In genomic region chr12:56829455-56829883, GRCm38 (mm10) we compare ENCODE assay signal across 8 mouse cellular contexts.
DNase-seq lines count a peak whose midpoint lies in the region; ATAC-seq and TF ChIP-seq lines count a peak whose summit lies in the region.

No protein-coding gene starts in this region.

- ATAC-seq in intestine, embryonic 14.5 days (replicated peaks; ENCODE audit: low FRiP score, low TSS enrichment, low read depth), result 0 out of 2 replicates have a peak, but pooled peaks have one; percentile 41
- no peak for ATAC-seq in intestine, postnatal 0 days
- peak; percentile 90 for ATAC-seq in hindbrain, embryonic 14.5 days (ENCODE audit: low FRiP score)
- ATAC-seq in neural tube, embryonic 11.5 days (ENCODE audit: insufficient read depth, low FRiP score, low TSS enrichment), result peak; percentile 82

- 12% methylated on average over 5 of the region's 5 CpGs for WGBS in intestine, embryonic 14.5 days
- WGBS in intestine, postnatal 0 days, result 14% methylated on average over 5 of the region's 5 CpGs
- 11% methylated on average over 5 of the region's 5 CpGs for WGBS in hindbrain, embryonic 14.5 days
- 22% methylated on average over 5 of the region's 5 CpGs for WGBS in neural tube, embryonic 11.5 days

- TF ChIP-seq CTCF in intestine, postnatal 0 days (IDR thresholded peaks at IDR 0.05; ENCODE audit: low read depth), result no peak

- H3K4me1 ChIP-seq in intestine, embryonic 14.5 days (replicated peaks; ENCODE audit: control insufficient read depth, insufficient read depth, low read length), result peaks cover 14% of the 10 kb centered on the region
- H3K4me1 ChIP-seq in intestine, postnatal 0 days (replicated peaks; ENCODE audit: control insufficient read depth, insufficient read depth, low read length), result 0 out of 2 replicates have a peak, but pooled peaks cover 3% of the 10 kb centered on the region
- no peaks in the 10 kb centered on the region for H3K4me1 ChIP-seq in hindbrain, embryonic 14.5 days (replicated peaks; ENCODE audit: control insufficient read depth, insufficient read depth, low read length)
- peaks cover 7% of the 10 kb centered on the region; the same call in 1 of the 2 replicates for H3K4me1 ChIP-seq in neural tube, embryonic 11.5 days (ENCODE audit: control insufficient read depth, insufficient read depth, low read length)

- no peaks in the 10 kb centered on the region for H3K36me3 ChIP-seq in intestine, embryonic 14.5 days (ENCODE audit: control insufficient read depth, insufficient read depth, low read length)
- no peaks in the 10 kb centered on the region for H3K36me3 ChIP-seq in intestine, postnatal 0 days (ENCODE audit: control insufficient read depth, insufficient read depth)
- no peaks in the 10 kb centered on the region for H3K36me3 ChIP-seq in hindbrain, embryonic 14.5 days (replicated peaks; ENCODE audit: control insufficient read depth, insufficient read depth)
- H3K36me3 ChIP-seq in neural tube, embryonic 11.5 days (ENCODE audit: control insufficient read depth, insufficient read depth, low read length), result no peaks in the 10 kb centered on the region

- H3K27ac ChIP-seq in intestine, embryonic 14.5 days (ENCODE audit: low read depth), result no peak overlapping the region
- H3K27ac ChIP-seq in intestine, postnatal 0 days (ENCODE audit: low read depth, low read length), result no peak overlapping the region
- H3K27ac ChIP-seq in hindbrain, embryonic 14.5 days, result no peak overlapping the region
- H3K27ac ChIP-seq in neural tube, embryonic 11.5 days (ENCODE audit: low read depth, low read length), result no peak overlapping the region

- no peaks in the 10 kb centered on the region for H3K9me3 ChIP-seq in intestine, embryonic 14.5 days (ENCODE audit: control insufficient read depth, low read length)
- no peaks in the 10 kb centered on the region for H3K9me3 ChIP-seq in intestine, postnatal 0 days (ENCODE audit: control insufficient read depth)
- H3K9me3 ChIP-seq in hindbrain, embryonic 14.5 days (ENCODE audit: control insufficient read depth, low read length), result no peaks in the 10 kb centered on the region
- H3K9me3 ChIP-seq in neural tube, embryonic 11.5 days (ENCODE audit: control insufficient read depth, low read length), result no peaks in the 10 kb centered on the region

- no peak for DNase-seq in intestine, embryonic 14.5 days (ENCODE audit: low spot score)
- DNase-seq in embryo, embryonic 9.5 days (ENCODE audit: extremely low spot score), result peak; percentile 70
- peak; percentile 68 for DNase-seq in hindbrain, embryonic 14.5 days (ENCODE audit: low spot score)
- DNase-seq in neural tube, embryonic 11.5 days (ENCODE audit: low spot score), result peak; percentile 64
- DNase-seq in urinary bladder, postnatal 36 days (ENCODE audit: low spot score in 2 of 2), result no peak
- DNase-seq in cerebellum, adult 9-11 months, result no peak
- no peak for DNase-seq in adrenal gland, adult 2 months

- H3K4me3 ChIP-seq in intestine, embryonic 14.5 days (ENCODE audit: low read depth, low read length), result no peak overlapping the region
- H3K4me3 ChIP-seq in intestine, postnatal 0 days (ENCODE audit: low read depth, low read length), result no peak overlapping the region
- H3K4me3 ChIP-seq in hindbrain, embryonic 14.5 days (replicated peaks; ENCODE audit: low read length), result no peak overlapping the region
- no peak overlapping the region for H3K4me3 ChIP-seq in neural tube, embryonic 11.5 days (ENCODE audit: low read depth, low read length)

- no peak overlapping the region; the same call in 1 of the 2 replicates for H3K4me2 ChIP-seq in intestine, embryonic 14.5 days (ENCODE audit: low read length)
- no peak overlapping the region for H3K4me2 ChIP-seq in intestine, postnatal 0 days (replicated peaks; ENCODE audit: low read depth)
- peak overlapping the region; percentile 20 for H3K4me2 ChIP-seq in hindbrain, embryonic 14.5 days (replicated peaks)
- H3K4me2 ChIP-seq in neural tube, embryonic 11.5 days (ENCODE audit: low read depth), result 0 out of 2 replicates have a peak overlapping the region, but pooled peaks have one; percentile 4

- H3K9ac ChIP-seq in intestine, embryonic 14.5 days (ENCODE audit: low read length), result no peak overlapping the region
- no peak overlapping the region for H3K9ac ChIP-seq in intestine, postnatal 0 days (ENCODE audit: low read depth, low read length)
- no peak overlapping the region for H3K9ac ChIP-seq in hindbrain, embryonic 14.5 days
- H3K9ac ChIP-seq in neural tube, embryonic 11.5 days (ENCODE audit: low read length), result no peak overlapping the region

- H3K27me3 ChIP-seq in intestine, embryonic 14.5 days (replicated peaks; ENCODE audit: control insufficient read depth, insufficient read depth, low read length), result no peaks in the 10 kb centered on the region
- H3K27me3 ChIP-seq in intestine, postnatal 0 days (replicated peaks; ENCODE audit: control insufficient read depth, insufficient read depth, low read length), result 0 out of 2 replicates have a peak, but pooled peaks cover 4% of the 10 kb centered on the region
- H3K27me3 ChIP-seq in hindbrain, embryonic 14.5 days (ENCODE audit: control insufficient read depth, insufficient read depth, low read length), result no peaks in the 10 kb centered on the region
- peaks cover 20% of the 10 kb centered on the region for H3K27me3 ChIP-seq in neural tube, embryonic 11.5 days (ENCODE audit: control insufficient read depth, insufficient read depth, low read length)

Comparison
In these comparisons a context has a peak if more than half of its experiments do, and no peak if none do; other contexts are left out.
1. DNase-seq: peak in embryo, embryonic 9.5 days (single experiment), hindbrain, embryonic 14.5 days (single experiment) and neural tube, embryonic 11.5 days (single experiment); none in intestine, embryonic 14.5 days (single experiment), urinary bladder, postnatal 36 days (0 of 2), cerebellum, adult 9-11 months (single experiment) and adrenal gland, adult 2 months (single experiment).
2. H3K4me2 ChIP-seq: peak in hindbrain, embryonic 14.5 days (single experiment) and neural tube, embryonic 11.5 days (single experiment); none in intestine, embryonic 14.5 days (single experiment) and intestine, postnatal 0 days (single experiment).